Comparison of ENCODE assay signal across 1 mouse cellular context in the genomic region with DNA sequence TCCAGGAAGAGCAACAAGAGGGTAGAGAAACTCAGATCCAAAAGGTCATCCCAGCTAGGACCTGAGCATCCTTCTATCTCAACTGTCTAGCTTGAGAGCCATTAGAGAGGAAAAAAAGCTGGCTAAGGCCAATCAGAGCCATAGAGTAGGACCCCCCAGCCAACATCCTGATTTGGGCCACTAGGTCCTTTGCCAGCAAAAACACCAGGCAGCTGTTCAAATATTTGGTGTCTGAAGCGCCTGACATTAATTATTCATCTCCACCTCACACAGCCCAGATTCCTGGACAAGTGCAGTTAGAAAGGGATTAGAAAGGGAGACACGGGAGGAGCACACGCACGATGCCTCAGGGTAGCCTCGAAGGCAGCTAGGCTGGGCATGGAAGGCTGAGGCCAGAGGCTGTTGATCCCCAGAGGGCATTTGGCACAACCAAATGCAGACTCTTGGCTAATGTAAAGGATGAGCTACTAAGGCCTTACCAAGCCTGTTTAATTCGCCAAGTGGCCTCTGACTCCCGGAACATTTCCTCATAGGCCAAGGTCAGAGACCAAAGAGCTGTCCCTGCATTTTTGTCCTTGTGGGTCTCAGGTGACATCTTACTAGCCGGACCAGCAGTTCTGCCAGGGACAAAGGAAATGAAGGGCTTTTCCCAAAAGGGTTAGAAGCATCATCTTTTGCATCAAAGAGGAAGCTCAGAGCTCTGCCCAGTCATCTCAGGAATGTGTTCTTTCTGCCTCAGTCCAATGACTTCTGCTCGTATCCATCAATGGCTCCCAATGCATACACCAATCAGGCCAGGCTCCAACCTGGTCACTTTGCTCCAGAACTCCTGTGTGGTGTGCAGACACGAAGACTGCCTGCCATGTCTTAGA.
TF ChIP-seq lines count a peak whose summit lies in the region.

No protein-coding gene starts in this region.

TF ChIP-seq in CH12.LX, 34 proteins besides CTCF, POLR2A, EP300 and RAD21 (continued from another document):
- TF ChIP-seq NELFE (IDR thresholded peaks at IDR 0.05; ENCODE audit: low read depth, low read length) (no peak), MYC (IDR thresholded peaks at IDR 0.05; ENCODE audit: low read depth, low read length) (no peak), TCF12 (IDR thresholded peaks at IDR 0.05; ENCODE audit: low read depth, low read length) (peak; percentile 21; the same call in 1 of the 2 replicates), POLR2AphosphoS2 (IDR thresholded peaks at IDR 0.05; ENCODE audit: low read depth, low read length) (no peak), MAFK (IDR thresholded peaks at IDR 0.05; ENCODE audit: insufficient replicate concordance, low read length) (no peak), ZKSCAN1 (IDR thresholded peaks at IDR 0.05; ENCODE audit: borderline replicate concordance, low read depth, low read length) (no peak), SIN3A (IDR thresholded peaks at IDR 0.05; ENCODE audit: low read length) (peak; percentile 52; the same call in 1 of the 2 replicates)
